Mouse (Mus musculus) embryonic fibroblast, embryonic 13.5 days (primary cell): ENCODE measurements around the gene Cartpt. TPM values are rescaled to one million over a fixed set of nuclear protein-coding genes. Genes with fewer than 3 reads are reported as not detected.
"Not testable (repeated sequence)": the region's sequence is repeated elsewhere in the genome, so short reads cannot be mapped to it uniquely, and the experiment has no call there.

ENCODE experiments used
- H3K27ac ChIP-seq: 2 replicates; pipeline ENCODE4 v1.5.1; 2012; ENCODE audit warnings: low read length, control low read depth, inconsistent platforms; ENCODE audit not compliant: insufficient read depth
- H3K4me1 ChIP-seq: 2 replicates; pipeline ENCODE4 v1.6.1; 2011; ENCODE audit warnings: low read length; ENCODE audit not compliant: control insufficient read depth, insufficient read depth
- H3K4me3 ChIP-seq: 2 replicates; pipeline ENCODE4 v1.5.1; 2011; ENCODE audit warnings: mild to moderate bottlenecking, control low read depth, low read length; ENCODE audit not compliant: insufficient read depth
- CTCF ChIP-seq: IDR thresholded peaks from 2 replicates; pipeline ENCODE4 v1.5.1; 2011; ENCODE audit warnings: mild to moderate bottlenecking, control low read depth, low read length, moderate library complexity, borderline replicate concordance; ENCODE audit not compliant: insufficient read depth
- POLR2A ChIP-seq: IDR thresholded peaks from 2 replicates; pipeline ENCODE4 v1.6.1; 2011; ENCODE audit warnings: low read depth, mild to moderate bottlenecking, control low read depth, low read length, moderate library complexity
- polyA plus RNA-seq: library from polyadenylated mRNA; stranded (reverse); fragments of >200 nt; gene quantifications from 2 replicates; pipeline ENCODE4 v1.2.4, GENCODE M21; 2011; ENCODE audit warnings: low read depth; ENCODE audit not compliant: missing spikeins, insufficient read length

Gene Cartpt
- polyA plus RNA-seq, 1 experiment: not detected

- H3K4me1 ChIP-seq: no peaks in the 10 kb centered on the region
- H3K4me3 ChIP-seq: no peak overlapping the region
- no peak overlapping the region for H3K27ac ChIP-seq
- TF ChIP-seq POLR2A: no peak
- no peak for TF ChIP-seq CTCF
Observed at GRCm38 (mm10) chr13:99915632-99916031, 14.7 kb upstream of the Cartpt start.

GRCm38 (mm10) chr13:99900557-99900892, 366 bp downstream of the Cartpt start:
- TF ChIP-seq CTCF: no peak
- Histone ChIP-seq H3K27ac (no peak overlapping the region), H3K4me3 (no peak overlapping the region), H3K4me1 (no peaks in the 10 kb centered on the region)

- TF ChIP-seq POLR2A (no peak), CTCF (no peak)
- no peak overlapping the region for H3K27ac ChIP-seq
- no peak overlapping the region for H3K4me3 ChIP-seq
- no peaks in the 10 kb centered on the region for H3K4me1 ChIP-seq
Observed at GRCm38 (mm10) chr13:99899670-99900556, 978 bp downstream of the Cartpt start.

- Histone ChIP-seq H3K4me1 (no peaks in the 10 kb centered on the region), H3K4me3 (no peak overlapping the region), H3K27ac (no peak overlapping the region)
- no peak for TF ChIP-seq CTCF
- TF ChIP-seq POLR2A: no peak
Observed at GRCm38 (mm10) chr13:99898816-99899215, 2.1 kb downstream of the Cartpt start.

GRCm38 (mm10) chr13:99885636-99886035, 15.3 kb downstream of the Cartpt start:
- Histone ChIP-seq H3K4me1 (no peaks in the 10 kb centered on the region), H3K27ac (no peak overlapping the region), H3K4me3 (no peak overlapping the region)
- TF ChIP-seq POLR2A: no peak
- no peak for TF ChIP-seq CTCF

GRCm38 (mm10) chr13:99881774-99882173, 19.1 kb downstream of the Cartpt start:
- H3K4me1 ChIP-seq, H3K4me3 ChIP-seq, H3K27ac ChIP-seq: not testable (repeated sequence)

GRCm38 (mm10) chr13:99879696-99880095, 21.2 kb downstream of the Cartpt start:
- Histone ChIP-seq H3K4me1 (no peaks in the 10 kb centered on the region), H3K27ac (no peak overlapping the region), H3K4me3 (no peak overlapping the region)
- TF ChIP-seq CTCF: no peak
- no peak for TF ChIP-seq POLR2A

- H3K4me1 ChIP-seq: no peaks in the 10 kb centered on the region
- no peak overlapping the region for H3K4me3 ChIP-seq
- H3K27ac ChIP-seq: no peak overlapping the region
- TF ChIP-seq CTCF (no peak), POLR2A (no peak)
Observed at GRCm38 (mm10) chr13:99872059-99872458, 28.8 kb downstream of the Cartpt start.

GRCm38 (mm10) chr13:99868438-99868837, 32.5 kb downstream of the Cartpt start:
- H3K4me3 ChIP-seq: no peak overlapping the region
- H3K4me1 ChIP-seq: no peaks in the 10 kb centered on the region
- no peak overlapping the region for H3K27ac ChIP-seq
- TF ChIP-seq CTCF (0 out of 2 replicates have a peak, but pooled peaks have one; percentile 6), POLR2A (no peak)

GRCm38 (mm10) chr13:99864331-99864730, 36.6 kb downstream of the Cartpt start:
- H3K4me1 ChIP-seq: no peaks in the 10 kb centered on the region
- TF ChIP-seq CTCF (no peak), POLR2A (no peak)
- H3K4me3 ChIP-seq: no peak overlapping the region
- H3K27ac ChIP-seq: no peak overlapping the region

GRCm38 (mm10) chr13:99860670-99861069, 40.2 kb downstream of the Cartpt start:
- TF ChIP-seq POLR2A (no peak), CTCF (no peak)
- H3K27ac ChIP-seq: no peak overlapping the region
- no peak overlapping the region for H3K4me3 ChIP-seq
- no peaks in the 10 kb centered on the region for H3K4me1 ChIP-seq

- Histone ChIP-seq H3K4me3 (no peak overlapping the region), H3K4me1 (no peaks in the 10 kb centered on the region), H3K27ac (no peak overlapping the region)
- TF ChIP-seq CTCF: peak; percentile 90; the same call in 1 of the 2 replicates
- no peak for TF ChIP-seq POLR2A
Observed at GRCm38 (mm10) chr13:99859082-99859481, 41.8 kb downstream of the Cartpt start.
